Mouse (Mus musculus) fibroblast of lung, adult 2 months (primary cell): ENCODE measurements around the gene Bdh1.
A peak's percentile ranks its signal among the peaks of the same experiment; 100 is the strongest.

Experiments
- DNase-seq: peaks from one replicate; pipeline ENCODE4 v3.0.0-alpha.2; 2011; ENCODE audit warnings: low read depth

The Bdh1 gene

GRCm38 (mm10) chr16:31428675-31429470, 6.8 kb downstream of the Bdh1 start:
- DNase-seq = no peak

- peak; percentile 92 for DNase-seq
These were observed 7.5 kb downstream of the Bdh1 start for GRCm38 (mm10) chr16:31429471-31430155.

- no peak for DNase-seq
These were observed 11.5 kb downstream of the Bdh1 start for GRCm38 (mm10) chr16:31433466-31434110.

- DNase-seq = no peak
These were observed 13.1 kb downstream of the Bdh1 start for GRCm38 (mm10) chr16:31435146-31435545.

GRCm38 (mm10) chr16:31436085-31436484, 14.0 kb downstream of the Bdh1 start:
- DNase-seq = no peak

GRCm38 (mm10) chr16:31437358-31437757, 15.3 kb downstream of the Bdh1 start:
- DNase-seq = no peak

DNA sequence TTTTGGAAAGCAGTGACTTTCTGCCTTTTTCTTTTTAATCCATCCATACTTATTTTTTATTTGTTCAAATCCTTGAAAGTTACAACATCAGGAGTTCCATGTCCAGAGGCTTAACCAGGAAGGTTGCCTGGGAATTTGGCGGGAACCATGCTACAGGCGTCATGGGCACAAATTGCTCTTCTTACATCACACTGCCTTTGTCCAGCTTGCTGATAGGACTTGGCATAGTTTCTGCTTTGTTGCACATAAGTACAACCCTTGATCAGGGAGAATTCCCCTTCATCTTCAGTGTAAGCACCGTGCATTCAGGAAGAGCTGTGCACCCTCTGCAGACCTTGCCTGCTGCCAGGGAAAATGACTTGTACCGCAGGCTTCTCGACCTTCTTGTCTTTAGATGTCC, 17.4 kb downstream of the Bdh1 start:
- DNase-seq = no peak

GRCm38 (mm10) chr16:31440046-31440445, 18.0 kb downstream of the Bdh1 start:
- DNase-seq = no peak

DNA sequence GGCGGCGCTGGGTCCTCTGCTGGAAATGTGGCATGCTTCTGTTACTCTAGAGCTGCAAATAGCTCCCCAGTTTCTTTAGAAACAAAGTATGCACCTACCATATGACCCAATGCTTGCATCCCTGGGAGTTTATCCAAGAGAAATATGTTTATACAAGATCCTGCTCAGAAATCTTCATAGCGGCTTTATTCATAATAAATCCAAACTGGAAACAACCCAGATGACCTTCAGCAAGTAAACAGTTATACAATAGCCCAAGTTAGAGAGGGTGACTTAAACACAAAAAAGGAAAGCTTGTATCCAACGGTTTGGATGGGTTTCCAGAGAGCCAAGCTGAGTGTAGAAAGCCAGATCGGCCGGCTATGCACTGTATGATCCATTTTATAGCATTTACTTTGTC, 22.4 kb downstream of the Bdh1 start:
- no peak for DNase-seq

- DNase-seq = no peak
These were observed 24.2 kb downstream of the Bdh1 start for GRCm38 (mm10) chr16:31446067-31446853.

- DNase-seq = no peak
These were observed 27.9 kb downstream of the Bdh1 start for GRCm38 (mm10) chr16:31449973-31450372.

GRCm38 (mm10) chr16:31451235-31451634, 29.2 kb downstream of the Bdh1 start:
- no peak for DNase-seq

GRCm38 (mm10) chr16:31452467-31452866, 30.4 kb downstream of the Bdh1 start:
- no peak for DNase-seq

DNA sequence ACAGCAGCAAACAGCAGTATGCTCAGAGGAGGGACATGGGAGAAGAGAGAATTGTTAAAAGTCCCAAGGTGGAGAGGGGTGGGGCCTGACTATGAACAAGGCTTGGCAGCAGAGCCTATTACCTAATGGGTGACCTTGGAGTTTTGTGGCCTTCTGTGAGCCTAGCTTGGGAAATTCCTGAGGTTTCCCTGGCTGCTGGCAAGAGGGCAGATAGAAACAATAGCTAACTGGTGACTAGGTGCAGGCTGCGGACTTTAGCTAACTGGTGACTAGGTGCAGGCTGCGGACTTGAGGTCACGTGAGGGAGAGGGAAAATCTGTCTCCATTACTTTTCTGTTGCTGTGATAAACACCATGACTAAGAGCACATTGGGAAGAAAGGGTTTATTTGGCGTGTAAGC, 31.9 kb downstream of the Bdh1 start:
- peak; percentile 88 for DNase-seq

- no peak for DNase-seq
These were observed 33.4 kb downstream of the Bdh1 start for GRCm38 (mm10) chr16:31455276-31456045.

GRCm38 (mm10) chr16:31458229-31458918, 36.3 kb downstream of the Bdh1 start:
- DNase-seq = no peak

GRCm38 (mm10) chr16:31459968-31460461, 37.9 kb downstream of the Bdh1 start:
- DNase-seq = no peak

DNA sequence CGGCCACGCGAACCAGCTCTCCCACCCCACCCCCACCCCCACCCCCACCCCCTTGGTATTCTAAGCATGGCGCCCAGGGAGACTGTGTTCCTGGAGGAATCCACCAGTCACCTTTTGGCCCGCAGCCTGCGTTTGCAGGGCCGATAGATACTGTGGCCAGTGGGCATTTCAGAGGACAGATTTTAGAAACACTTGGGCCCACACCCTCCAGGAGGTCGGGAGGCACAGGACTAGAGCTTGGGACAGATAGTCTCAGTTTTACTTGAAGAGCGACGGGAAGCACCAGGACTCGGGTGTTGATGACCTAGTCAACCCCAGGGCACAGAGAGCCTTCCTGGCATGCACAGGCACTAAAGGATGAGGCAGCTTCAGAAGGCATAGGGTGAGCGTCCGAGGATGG, 38.4 kb downstream of the Bdh1 start:
- DNase-seq = no peak

DNA sequence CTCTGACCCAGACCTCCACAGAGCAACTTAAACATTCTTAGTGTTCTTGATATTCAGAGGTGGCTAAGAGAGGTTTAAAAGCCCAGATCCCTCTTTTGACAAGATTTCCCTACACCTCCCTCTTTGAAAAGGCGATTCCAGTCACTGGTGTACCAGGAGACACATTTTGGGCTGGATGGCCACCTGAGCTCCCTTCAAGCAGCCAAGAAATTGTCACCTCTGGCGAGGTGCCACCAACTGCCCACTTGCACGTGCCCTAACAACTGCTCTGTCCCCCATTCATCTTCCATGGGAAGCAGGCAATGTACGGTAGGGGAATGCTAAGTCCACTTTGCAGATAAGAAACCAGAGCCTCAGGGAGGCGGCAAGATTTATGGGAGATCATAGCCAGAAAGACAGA, 39.0 kb downstream of the Bdh1 start:
- DNase-seq = no peak

DNA sequence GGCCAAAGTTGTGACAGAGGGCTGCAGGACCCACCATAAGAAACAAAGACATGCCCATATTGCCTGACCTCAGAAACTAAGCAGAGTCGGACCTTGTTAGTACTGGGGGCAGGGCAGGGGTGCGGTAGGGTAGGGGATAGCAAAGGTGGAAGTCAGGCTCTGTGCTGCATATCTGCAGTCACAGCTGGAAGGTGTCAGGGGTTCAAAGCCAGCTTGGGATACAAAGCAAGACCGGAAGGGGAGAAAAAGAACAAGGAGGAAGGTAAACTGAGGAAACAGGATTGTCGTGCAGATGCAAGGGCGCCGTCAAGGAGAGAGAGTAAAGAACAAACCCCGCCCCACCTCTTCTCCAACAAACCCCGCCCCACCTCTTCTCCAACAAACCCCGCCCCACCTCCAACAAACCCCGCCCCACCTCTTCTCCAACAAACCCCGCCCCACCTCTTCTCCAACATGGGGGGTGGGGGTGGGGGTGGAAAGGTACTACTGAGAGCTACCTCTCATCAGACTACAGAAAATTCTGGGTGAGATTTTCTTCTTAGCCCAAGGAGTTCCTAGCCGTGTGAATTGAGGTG, 40.1 kb downstream of the Bdh1 start:
- DNase-seq = no peak
